Mouse (Mus musculus): ENCODE measurements around the gene Nt5c3b. TPM values are rescaled to one million over a fixed set of nuclear protein-coding genes. Genes with fewer than 3 reads are reported as not detected.

Nt5c3b gene
- polyA plus RNA-seq (2017; shearing (Covaris generic)), result 116 TPM

DNA sequence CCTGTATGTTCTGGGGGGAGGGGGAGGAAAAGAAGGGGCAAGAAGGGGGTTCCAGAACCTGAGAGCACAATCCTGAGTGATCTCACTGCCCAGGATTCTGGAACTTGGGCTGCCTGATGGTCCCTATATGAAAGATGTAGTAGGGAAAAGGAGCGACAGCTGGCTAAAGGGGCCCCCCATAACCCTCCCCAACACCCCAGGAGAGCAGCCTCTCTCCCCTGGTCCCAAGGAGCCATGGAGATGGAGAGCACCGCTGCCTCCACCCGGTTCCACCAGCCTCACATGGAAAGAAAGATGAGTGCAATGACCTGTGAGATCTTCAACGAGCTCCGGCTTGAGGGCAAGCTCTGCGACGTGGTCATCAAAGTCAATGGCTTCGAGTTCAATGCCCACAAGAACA, at the start of gene Nt5c3b, which contains the start of gene Klhl10:
TSS of gene Nt5c3b (minus strand) at position 12 of the 400 bp plus-strand sequence.
TSS of gene Klhl10 (plus strand) at position 121 of the 400 bp plus-strand sequence.

DNA sequence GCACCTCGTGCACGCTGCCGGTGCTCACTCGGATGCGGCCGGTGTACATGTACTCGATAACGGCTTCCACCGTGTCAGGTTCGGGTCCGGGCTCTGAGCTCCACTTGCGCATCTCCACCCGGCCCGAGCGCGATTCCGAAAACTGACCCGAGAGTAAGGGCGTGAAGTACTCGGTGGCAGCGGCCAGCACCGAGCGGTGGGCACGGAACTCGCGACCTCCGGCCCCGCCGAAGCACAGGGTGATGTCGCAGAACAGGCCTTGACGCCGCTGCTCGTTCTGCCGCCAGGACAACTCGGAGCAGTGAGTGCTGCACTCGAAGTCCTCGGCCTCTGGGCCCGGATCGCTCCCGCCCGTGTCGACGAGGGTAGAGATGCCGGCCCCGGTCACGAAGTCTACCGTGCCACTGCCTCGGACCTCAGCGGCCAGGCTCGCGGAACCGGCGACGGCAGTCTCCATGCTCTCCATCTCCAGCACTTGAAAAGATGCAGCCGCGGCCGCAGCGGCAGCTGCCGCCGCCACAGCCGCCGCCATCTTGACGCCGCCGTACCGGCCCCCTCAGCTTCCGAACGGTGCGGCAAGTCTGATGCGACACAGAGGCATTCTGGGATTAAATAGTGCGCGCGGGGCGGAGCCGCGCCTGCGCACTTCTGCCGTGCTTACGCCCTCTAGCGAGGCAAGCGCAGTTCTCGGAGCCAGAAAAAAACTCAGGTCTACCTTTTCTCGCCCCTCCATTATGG, 30.8 kb upstream of the Nt5c3b start, which contains the start of gene Klhl11:
TSS of gene Klhl11 (minus strand) at position 545 of the 738 bp plus-strand sequence.

DNA sequence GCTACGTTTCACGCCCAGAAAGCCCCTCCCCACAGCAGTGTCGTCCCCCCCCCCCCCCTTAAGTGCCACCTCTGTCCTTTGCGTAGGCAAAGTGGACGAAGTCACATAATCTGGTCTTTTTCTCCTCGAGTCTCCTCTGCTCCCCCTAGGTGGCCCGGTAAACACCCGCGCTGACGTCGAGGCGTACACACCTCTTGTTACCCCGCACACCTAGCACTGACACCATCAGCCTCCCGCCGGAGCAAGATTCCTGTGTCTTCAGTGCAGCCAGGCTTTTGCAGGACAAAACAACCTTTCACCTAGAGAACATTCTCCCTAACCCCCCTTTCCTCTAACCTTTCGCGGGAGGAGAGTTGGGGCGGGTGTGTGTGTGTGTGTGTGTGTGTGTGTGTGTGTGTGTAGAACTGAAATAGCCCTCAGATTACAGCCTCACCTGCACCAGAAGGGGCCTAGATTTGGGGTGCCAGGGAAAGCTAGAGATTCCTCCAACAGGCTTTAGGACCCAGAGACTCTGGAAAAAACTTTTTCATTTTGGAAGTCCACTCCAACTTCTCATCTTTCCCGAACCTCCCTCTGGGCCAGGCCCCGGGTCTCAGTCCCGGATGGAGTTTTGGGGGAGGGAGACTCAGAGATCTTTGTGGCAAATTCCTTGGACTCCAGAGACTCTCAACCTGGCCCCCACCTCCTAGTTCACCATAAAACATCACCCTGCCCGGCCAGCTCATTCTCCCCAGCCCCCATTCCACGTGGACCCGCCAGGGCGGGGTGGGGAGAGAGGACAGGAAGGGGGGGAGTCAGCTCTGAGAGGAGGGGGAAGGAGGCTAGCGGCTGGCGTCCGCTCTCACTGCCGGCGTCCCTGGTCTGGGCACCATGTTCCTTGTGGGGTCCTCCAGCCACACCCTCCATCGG, 26.4 kb downstream of the Nt5c3b start, which contains the start of gene Fkbp10:
TSS of gene Fkbp10 (plus strand) at position 784 of the 909 bp plus-strand sequence.

DNA sequence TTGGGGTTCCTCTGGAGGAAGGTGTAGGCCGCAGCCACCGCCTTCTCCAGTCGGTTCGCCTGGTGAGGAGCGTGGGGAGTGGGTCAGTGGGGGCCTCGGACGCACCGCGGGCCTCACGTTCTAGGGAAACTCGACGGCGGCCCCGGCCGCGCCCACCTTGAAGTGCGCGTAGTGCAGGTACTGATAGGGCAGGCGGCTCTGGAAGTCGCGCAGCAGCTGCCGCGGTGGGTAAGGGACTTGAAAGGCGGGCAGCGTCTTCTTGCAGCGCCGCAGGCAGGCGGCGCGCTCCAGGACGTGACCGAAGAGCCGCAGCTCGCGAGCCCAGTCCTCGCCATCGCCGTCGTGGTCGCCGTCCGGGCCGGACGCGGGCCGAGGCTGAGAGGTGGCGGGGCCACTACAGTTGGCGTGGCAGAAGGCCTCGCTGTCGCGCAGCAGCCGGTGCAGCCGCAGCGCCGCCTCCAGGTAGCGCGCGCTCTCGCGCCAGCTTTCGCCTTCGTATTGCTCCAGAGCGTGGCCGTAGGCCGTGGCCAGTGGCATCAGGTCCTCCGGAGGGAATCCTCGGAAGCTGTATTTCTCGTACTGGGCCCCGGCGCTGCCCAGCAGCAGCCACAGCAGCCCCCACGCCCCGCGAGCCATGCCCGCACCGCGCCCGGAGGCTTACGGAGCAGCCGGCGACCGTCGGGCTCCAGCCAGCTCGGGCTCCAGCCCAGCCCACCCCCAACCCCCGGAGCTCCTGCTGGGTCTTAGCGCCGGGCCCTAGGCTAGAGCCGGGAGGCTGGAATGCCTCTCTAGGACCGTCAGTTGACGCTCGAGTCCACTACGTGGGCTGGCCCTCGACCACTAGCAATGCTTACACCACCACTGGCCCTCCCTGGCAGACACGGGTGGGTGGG, 27.3 kb downstream of the Nt5c3b start, which contains the start of gene P3h4:
TSS of gene P3h4 (minus strand) at position 816 of the 893 bp plus-strand sequence.

DNA sequence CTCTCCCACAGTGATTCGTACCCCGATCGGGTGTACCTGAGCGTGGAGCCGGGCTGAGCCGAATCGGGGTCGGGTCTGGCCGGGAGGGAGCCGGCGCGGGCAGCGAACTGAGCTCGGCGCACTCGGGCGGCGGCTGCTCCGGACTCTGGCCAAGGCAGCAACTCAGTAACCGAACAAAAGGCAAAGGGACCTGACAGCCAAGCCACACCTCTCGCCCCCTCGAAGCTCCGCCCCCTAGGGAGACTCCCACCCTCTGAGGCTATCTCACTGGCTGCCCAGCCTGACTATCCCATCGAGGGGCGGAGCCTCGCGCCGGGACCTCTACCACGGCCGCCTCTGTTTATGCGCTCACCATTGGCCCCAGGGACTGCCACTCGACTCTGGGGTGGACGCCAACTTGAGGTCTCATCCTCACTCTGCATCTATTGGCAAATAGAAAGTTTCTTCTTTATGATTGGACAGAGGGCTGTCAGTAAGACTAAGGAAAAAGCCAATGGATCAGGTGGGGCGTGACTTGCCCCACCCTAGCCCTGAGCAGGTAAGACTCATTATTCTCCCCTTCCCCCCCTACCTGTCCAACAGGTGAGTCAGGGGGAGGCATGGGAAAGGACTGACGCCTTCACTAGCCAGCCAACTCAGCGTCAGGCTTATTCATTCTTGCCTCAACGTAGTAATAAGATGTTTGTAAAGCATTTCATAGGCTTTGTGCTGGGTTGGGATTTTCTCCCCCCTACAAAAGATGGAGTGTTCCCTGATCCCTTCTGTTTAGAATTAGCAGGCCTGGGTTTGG, 43.8 kb downstream of the Nt5c3b start, which contains the start of gene Jup:
TSS of gene Jup (minus strand) at position 164 of the 790 bp plus-strand sequence.

Other genes with a start within 250 kb of the Nt5c3b start
- gene Krt9, start 248.6 kb downstream of the Nt5c3b start, polyA plus RNA-seq (2017; shearing (Covaris generic)), result not detected
- gene Krt14, start 234.3 kb downstream of the Nt5c3b start, polyA plus RNA-seq (2017; shearing (Covaris generic)), result not detected
- not detected for gene Krt16, start 192.9 kb downstream of the Nt5c3b start, polyA plus RNA-seq (2017; shearing (Covaris generic))
- not detected for gene Krt17, start 180.8 kb downstream of the Nt5c3b start, polyA plus RNA-seq (2017; shearing (Covaris generic))
- gene Krt42, start 171.9 kb downstream of the Nt5c3b start, polyA plus RNA-seq (2017; shearing (Covaris generic)), result not detected
- 4,878 TPM for gene Eif1, start 121.9 kb downstream of the Nt5c3b start, polyA plus RNA-seq (2017; shearing (Covaris generic))
- not detected for gene Gast, start 107.4 kb downstream of the Nt5c3b start, polyA plus RNA-seq (2017; shearing (Covaris generic))
- not detected for gene Hap1, start 85.7 kb downstream of the Nt5c3b start, polyA plus RNA-seq (2017; shearing (Covaris generic))
- gene Jup, start 44.0 kb downstream of the Nt5c3b start, polyA plus RNA-seq (2017; shearing (Covaris generic)), result 7.5 TPM
- not detected for gene P3h4, start 27.0 kb downstream of the Nt5c3b start, polyA plus RNA-seq (2017; shearing (Covaris generic))
- not detected for gene Fkbp10, start 26.1 kb downstream of the Nt5c3b start, polyA plus RNA-seq (2017; shearing (Covaris generic))
- not detected for gene Klhl10, start 109 bp upstream of the Nt5c3b start, polyA plus RNA-seq (2017; shearing (Covaris generic))
- 7.8 TPM for gene Klhl11, start 30.9 kb upstream of the Nt5c3b start, polyA plus RNA-seq (2017; shearing (Covaris generic))
- 165 TPM for gene Acly, start 86.2 kb upstream of the Nt5c3b start, polyA plus RNA-seq (2017; shearing (Covaris generic))
- gene Ttc25, start 103.8 kb upstream of the Nt5c3b start, polyA plus RNA-seq (2017; shearing (Covaris generic)), result 0.16 TPM
- 156 TPM for gene Cnp, start 133.1 kb upstream of the Nt5c3b start, polyA plus RNA-seq (2017; shearing (Covaris generic))
- gene Nkiras2, start 177.4 kb upstream of the Nt5c3b start, polyA plus RNA-seq (2017; shearing (Covaris generic)), result 12.4 TPM
- 631 TPM for gene Dnajc7, start 178.4 kb upstream of the Nt5c3b start, polyA plus RNA-seq (2017; shearing (Covaris generic))